Mouse (Mus musculus): ENCODE results near the gene Mapk8ip3. TPM values are rescaled to one million over a fixed set of nuclear protein-coding genes. Genes with fewer than 3 reads are reported as not detected.

The Mapk8ip3 gene
- total RNA-seq, 4 experiments from 2014 or later, result 96.1 to 271 (median 177) TPM

- DNase-seq, result no peak
Measured at GRCm38 (mm10) chr17:24849733-24850064, 87.1 kb downstream of the Mapk8ip3 start.

DNA sequence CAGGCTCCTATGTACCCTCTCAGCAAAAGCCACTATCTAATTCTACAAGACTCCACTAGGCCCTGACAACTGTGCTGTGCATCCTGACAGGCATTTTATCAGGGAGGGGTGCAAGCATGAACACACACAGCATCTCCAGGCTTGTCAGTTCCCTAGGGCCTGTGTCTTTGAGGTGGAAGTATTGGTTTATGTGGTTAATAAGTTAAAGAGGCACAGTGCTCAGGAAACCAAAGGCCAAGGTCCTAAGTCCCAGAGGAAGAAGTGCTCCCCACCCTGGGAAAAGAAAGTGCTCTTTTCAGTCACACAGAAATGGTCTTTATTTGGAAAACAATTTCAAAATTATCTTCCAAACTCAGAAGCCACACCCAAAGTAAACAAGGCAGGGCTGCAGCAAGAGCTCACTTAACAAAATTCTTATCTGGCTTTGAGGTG lies 88.2 kb downstream of the Mapk8ip3 start:
- no peak for DNase-seq

GRCm38 (mm10) chr17:24847386-24847785 lies 89.4 kb downstream of the Mapk8ip3 start:
- DNase-seq, result no peak

- DNase-seq, result no peak
Measured at GRCm38 (mm10) chr17:24844525-24844924, 92.3 kb downstream of the Mapk8ip3 start.

- no peak for DNase-seq
Measured at GRCm38 (mm10) chr17:24842631-24843030, 94.1 kb downstream of the Mapk8ip3 start.

Other genes starting within 250 kb of the Mapk8ip3 start
- 1 to 10 TPM; 2.4 to 5.5 (median 3.8) TPM for gene Syngr3, start 247.0 kb downstream of the Mapk8ip3 start, total RNA-seq (2022)
- gene Gfer, start 240.8 kb downstream of the Mapk8ip3 start, total RNA-seq (2022), result 10 to 100 TPM; 31.7 to 35.6 (median 32.6) TPM
- gene Noxo1, start 240.7 kb downstream of the Mapk8ip3 start, total RNA-seq (2022), result 10 to 100 TPM in 1 of 4 experiments, 1 to 10 TPM in 3; 2.8 to 14.8 (median 7.5) TPM
- 10 to 100 TPM; 34.3 to 40.5 (median 38.2) TPM for gene Tbl3, start 229.3 kb downstream of the Mapk8ip3 start, total RNA-seq (2022)
- gene Rnf151, start 218.9 kb downstream of the Mapk8ip3 start, total RNA-seq (2022), result not detected
- gene Rps2, start 218.9 kb downstream of the Mapk8ip3 start, total RNA-seq (2022), result 100 to 1,000 TPM; 571 to 651 (median 615) TPM
- 100 to 1,000 TPM; 199 to 268 (median 237) TPM for gene Ndufb10, start 212.5 kb downstream of the Mapk8ip3 start, total RNA-seq (2022)
- gene Rpl3l, start 209.2 kb downstream of the Mapk8ip3 start, total RNA-seq (2022), result under 1 TPM in 1 of 4 experiments, not detected in 3; 0.49 TPM
- 10 to 100 TPM; 87.3 to 91.3 (median 89.0) TPM for gene Msrb1, start 200.3 kb downstream of the Mapk8ip3 start, total RNA-seq (2022)
- 1 to 10 TPM; 1.7 to 2.8 (median 2.4) TPM for gene Hs3st6, start 184.0 kb downstream of the Mapk8ip3 start, total RNA-seq (2022)
- 1 to 10 TPM in 2 of 4 experiments, under 1 TPM in 2; 0.52 to 2.7 (median 1.1) TPM for gene Meiob, start 132.7 kb downstream of the Mapk8ip3 start, total RNA-seq (2022)
- gene Hagh, start 96.8 kb downstream of the Mapk8ip3 start, total RNA-seq (2022), result 10 to 100 TPM; 81.9 to 99.1 (median 92.7) TPM
- gene Fahd1, start 86.6 kb downstream of the Mapk8ip3 start, total RNA-seq (2022), result 10 to 100 TPM; 26.4 to 36.0 (median 32.1) TPM
- 1 to 10 TPM; 2.0 to 5.8 (median 2.7) TPM for gene Igfals, start 71.0 kb downstream of the Mapk8ip3 start, total RNA-seq (2022)
- 10 to 100 TPM; 58.9 to 66.0 (median 61.5) TPM for gene Nubp2, start 50.6 kb downstream of the Mapk8ip3 start, total RNA-seq (2022)
- 10 to 100 TPM; 31.5 to 34.0 (median 33.7) TPM for gene Spsb3, start 50.3 kb downstream of the Mapk8ip3 start, total RNA-seq (2022)
- gene Eme2, start 41.9 kb downstream of the Mapk8ip3 start, total RNA-seq (2022), result 10 to 100 TPM; 43.6 to 80.7 (median 66.3) TPM
- 100 to 1,000 TPM; 120 to 201 (median 138) TPM for gene Mrps34, start 41.9 kb downstream of the Mapk8ip3 start, total RNA-seq (2022)
- 100 to 1,000 TPM in 2 of 4 experiments, 10 to 100 TPM in 2; 73.5 to 148 (median 104) TPM for gene Nme3, start 40.5 kb downstream of the Mapk8ip3 start, total RNA-seq (2022)
- gene Jpt2, start 23.7 kb upstream of the Mapk8ip3 start, total RNA-seq (2022), result 10 to 100 TPM; 28.0 to 38.5 (median 30.7) TPM
- 10 to 100 TPM; 22.0 to 33.2 (median 25.4) TPM for gene Cramp1l, start 78.8 kb upstream of the Mapk8ip3 start, total RNA-seq (2022)
- 10 to 100 TPM; 31.7 to 45.0 (median 38.1) TPM for gene Ift140, start 79.1 kb upstream of the Mapk8ip3 start, total RNA-seq (2022)
- gene Tmem204, start 146.6 kb upstream of the Mapk8ip3 start, total RNA-seq (2022), result 10 to 100 TPM; 35.3 to 56.0 (median 52.6) TPM
- 10 to 100 TPM; 24.0 to 40.2 (median 29.5) TPM for gene Telo2, start 179.0 kb upstream of the Mapk8ip3 start, total RNA-seq (2022)
- gene Ptx4, start 183.8 kb upstream of the Mapk8ip3 start, total RNA-seq (2022), result not detected
- 10 to 100 TPM; 47.4 to 77.7 (median 67.8) TPM for gene Clcn7, start 196.4 kb upstream of the Mapk8ip3 start, total RNA-seq (2022)
- under 1 TPM in 3 of 4 experiments, not detected in 1; 0.09 to 0.34 (median 0.19) TPM for gene Ccdc154, start 225.5 kb upstream of the Mapk8ip3 start, total RNA-seq (2022)
- gene Gm38655, start 238.5 kb upstream of the Mapk8ip3 start, total RNA-seq (2022), result under 1 TPM in 3 of 4 experiments, not detected in 1; 0.40 to 0.67 (median 0.42) TPM
- gene BC003965, start 247.6 kb upstream of the Mapk8ip3 start, total RNA-seq (2022), result 10 to 100 TPM; 18.4 to 21.7 (median 20.9) TPM

All from adrenal gland, adult 8-10 months (tissue).